Comparison of ENCODE assay signal across 20 mouse cellular contexts in genomic region chr7:124591369-124591768, GRCm38 (mm10).
"Had no signal": no experiment of that assay in that cellular context is flagged by ENCODE, and none has a peak within 500 bp of the region (broad histone marks: within the 10 kb centered on the region; RNA-seq: fewer than 3 reads in every experiment).

No protein-coding gene starts in this region.

- H3K9me3 ChIP-seq: limb, embryonic 10.5 days; limb, embryonic 13.5 days; liver, embryonic 12.5 days; liver, embryonic 15.5 days; lung, embryonic 15.5 days; megakaryocyte, embryonic 14.5 days; stomach, embryonic 15.5 days had no signal

- DNase-seq: kidney, postnatal 25 days; layer of hippocampus, adult 9-11 months; liver; lung, adult 18-20 months; lung, postnatal 10 days; lung, postnatal 36 days; right cerebral cortex, postnatal 25 days; spleen, adult 18-20 months; thymus, postnatal 25 days had no signal

- H3K27me3 ChIP-seq: limb, embryonic 13.5 days; liver, embryonic 12.5 days; liver, embryonic 15.5 days; lung, embryonic 15.5 days; megakaryocyte, embryonic 14.5 days; stomach, embryonic 15.5 days had no signal

- ATAC-seq: liver, embryonic 12.5 days; midbrain, embryonic 16.5 days had no signal

- H3K36me3 ChIP-seq: limb, embryonic 10.5 days; limb, embryonic 13.5 days; liver, embryonic 12.5 days; liver, embryonic 15.5 days; lung, embryonic 15.5 days; stomach, embryonic 15.5 days had no signal

- H3K4me1 ChIP-seq: limb, embryonic 10.5 days; limb, embryonic 13.5 days; liver, embryonic 12.5 days; liver, embryonic 15.5 days; megakaryocyte, embryonic 14.5 days; stomach, embryonic 15.5 days had no signal

- H3K4me2 ChIP-seq: limb, embryonic 13.5 days; liver, embryonic 12.5 days; liver, embryonic 15.5 days; lung, embryonic 15.5 days; midbrain, embryonic 11.5 days; stomach, embryonic 15.5 days had no signal

- H3K27ac ChIP-seq: kidney, postnatal 0 days; layer of hippocampus, adult 2 months; limb, embryonic 10.5 days; limb, embryonic 13.5 days; liver, embryonic 12.5 days; liver, embryonic 15.5 days; lung, embryonic 15.5 days; stomach, embryonic 15.5 days had no signal

- H3K4me3 ChIP-seq: layer of hippocampus, adult 2 months; limb, embryonic 10.5 days; limb, embryonic 13.5 days; liver, embryonic 12.5 days; liver, embryonic 15.5 days; lung, embryonic 15.5 days; megakaryocyte, embryonic 14.5 days; stomach, embryonic 15.5 days had no signal

- H3K9ac ChIP-seq: limb, embryonic 13.5 days; liver, embryonic 12.5 days; liver, embryonic 15.5 days; lung, embryonic 15.5 days; stomach, embryonic 15.5 days had no signal
